Mouse (Mus musculus): ENCODE results near the gene Csrp3. TPM values are rescaled to one million over a fixed set of nuclear protein-coding genes. Genes with fewer than 3 reads are reported as not detected.

The Csrp3 gene
- 0.19 TPM in 1 of 2 replicates, not detected in the other for polyA plus RNA-seq (2014; fragmentation: Nextera tagmentation; extraction: Ambion mirVana)

- H3K27me3 ChIP-seq (ENCODE audit: control insufficient read depth, insufficient read depth, low read length): no peaks in the 10 kb centered on the region; the same call in 1 of the 2 replicates
- ATAC-seq (ENCODE audit: low FRiP score): no peak
- no peak within 1 kb of the TSS for H3K27ac ChIP-seq (ENCODE audit: low read depth, low read length)
- no peak for DNase-seq (ENCODE audit: low spot score, missing footprints)
- WGBS: 59% methylated on average over 11 of the region's 11 CpGs
- H3K4me3 ChIP-seq (ENCODE audit: low read depth, low read length): no peak within 1 kb of the TSS
- 0 out of 2 replicates have a peak, but pooled peaks cover 2% of the 10 kb centered on the region for H3K4me1 ChIP-seq (ENCODE audit: control insufficient read depth, insufficient read depth, low read length)
- H3K9ac ChIP-seq (ENCODE audit: low read length): no peak within 1 kb of the TSS
- no peak within 1 kb of the TSS for H3K4me2 ChIP-seq
- H3K9me3 ChIP-seq (ENCODE audit: control insufficient read depth, low read length): no peaks in the 10 kb centered on the region
- no peaks in the 10 kb centered on the region for H3K36me3 ChIP-seq (ENCODE audit: control insufficient read depth, insufficient read depth, low read length)
Measured at GRCm38 (mm10) chr7:48847820-48848650, at the start of gene Csrp3. Csrp3 (minus strand) TSS chr7:48848033.

- H3K9me3 ChIP-seq (ENCODE audit: control insufficient read depth, low read length): no peaks in the 10 kb centered on the region
- H3K4me1 ChIP-seq (ENCODE audit: control insufficient read depth, insufficient read depth, low read length): peaks cover 14% of the 10 kb centered on the region
- 91% methylated on average over 4 of the region's 4 CpGs for WGBS
- no peak overlapping the region for H3K4me3 ChIP-seq (ENCODE audit: low read depth, low read length)
- H3K27me3 ChIP-seq (ENCODE audit: control insufficient read depth, insufficient read depth, low read length): peaks cover 6% of the 10 kb centered on the region; the same call in 1 of the 2 replicates
- H3K27ac ChIP-seq (ENCODE audit: low read depth, low read length): no peak overlapping the region
- DNase-seq (ENCODE audit: low spot score, missing footprints) (no peak), ATAC-seq (ENCODE audit: low FRiP score) (no peak)
- no peak overlapping the region for H3K4me2 ChIP-seq
- H3K36me3 ChIP-seq (ENCODE audit: control insufficient read depth, insufficient read depth, low read length): no peaks in the 10 kb centered on the region
- no peak overlapping the region for H3K9ac ChIP-seq (ENCODE audit: low read length)
Measured at GRCm38 (mm10) chr7:48896051-48896450, 48.2 kb upstream of the Csrp3 start.

- Histone ChIP-seq H3K4me3 (ENCODE audit: low read depth, low read length) (no peak overlapping the region), H3K4me1 (ENCODE audit: control insufficient read depth, insufficient read depth, low read length) (peaks cover 19% of the 10 kb centered on the region), H3K36me3 (ENCODE audit: control insufficient read depth, insufficient read depth, low read length) (no peaks in the 10 kb centered on the region), H3K4me2 (no peak overlapping the region), H3K27me3 (ENCODE audit: control insufficient read depth, insufficient read depth, low read length) (peaks cover 6% of the 10 kb centered on the region; the same call in 1 of the 2 replicates), H3K9ac (ENCODE audit: low read length) (no peak overlapping the region), H3K9me3 (ENCODE audit: control insufficient read depth, low read length) (no peaks in the 10 kb centered on the region), H3K27ac (ENCODE audit: low read depth, low read length) (no peak overlapping the region)
- DNase-seq (ENCODE audit: low spot score, missing footprints) (no peak), ATAC-seq (ENCODE audit: low FRiP score) (no peak)
- WGBS: 93% methylated on average over 4 of the region's 4 CpGs
Measured at GRCm38 (mm10) chr7:48895475-48895874, 47.6 kb upstream of the Csrp3 start.

GRCm38 (mm10) chr7:48894763-48895162, 46.9 kb upstream of the Csrp3 start:
- Histone ChIP-seq H3K4me3 (ENCODE audit: low read depth, low read length) (no peak overlapping the region), H3K4me2 (no peak overlapping the region), H3K4me1 (ENCODE audit: control insufficient read depth, insufficient read depth, low read length) (peaks cover 19% of the 10 kb centered on the region), H3K9ac (ENCODE audit: low read length) (no peak overlapping the region), H3K27me3 (ENCODE audit: control insufficient read depth, insufficient read depth, low read length) (peaks cover 6% of the 10 kb centered on the region; the same call in 1 of the 2 replicates), H3K27ac (ENCODE audit: low read depth, low read length) (no peak overlapping the region), H3K9me3 (ENCODE audit: control insufficient read depth, low read length) (no peaks in the 10 kb centered on the region), H3K36me3 (ENCODE audit: control insufficient read depth, insufficient read depth, low read length) (no peaks in the 10 kb centered on the region)
- WGBS: 73% methylated on average over 6 of the region's 6 CpGs
- ATAC-seq (ENCODE audit: low FRiP score) (no peak), DNase-seq (ENCODE audit: low spot score, missing footprints) (no peak)

GRCm38 (mm10) chr7:48894152-48894551, 46.3 kb upstream of the Csrp3 start:
- no peaks in the 10 kb centered on the region for H3K36me3 ChIP-seq (ENCODE audit: control insufficient read depth, insufficient read depth, low read length)
- H3K9me3 ChIP-seq (ENCODE audit: control insufficient read depth, low read length): no peaks in the 10 kb centered on the region
- no peak overlapping the region for H3K4me2 ChIP-seq
- ATAC-seq (ENCODE audit: low FRiP score) (peak; percentile 4; the same call in 1 of the 2 replicates), DNase-seq (ENCODE audit: low spot score, missing footprints) (peak; percentile 99)
- no peak overlapping the region for H3K27ac ChIP-seq (ENCODE audit: low read depth, low read length)
- WGBS: under 1% methylated on average over 6 of the region's 6 CpGs
- peaks cover 6% of the 10 kb centered on the region; the same call in 1 of the 2 replicates for H3K27me3 ChIP-seq (ENCODE audit: control insufficient read depth, insufficient read depth, low read length)
- peaks cover 19% of the 10 kb centered on the region for H3K4me1 ChIP-seq (ENCODE audit: control insufficient read depth, insufficient read depth, low read length)
- no peak overlapping the region for H3K9ac ChIP-seq (ENCODE audit: low read length)
- H3K4me3 ChIP-seq (ENCODE audit: low read depth, low read length): no peak overlapping the region

- Histone ChIP-seq H3K9me3 (ENCODE audit: control insufficient read depth, low read length) (no peaks in the 10 kb centered on the region), H3K27me3 (ENCODE audit: control insufficient read depth, insufficient read depth, low read length) (peaks cover 6% of the 10 kb centered on the region; the same call in 1 of the 2 replicates), H3K36me3 (ENCODE audit: control insufficient read depth, insufficient read depth, low read length) (no peaks in the 10 kb centered on the region), H3K9ac (ENCODE audit: low read length) (no peak overlapping the region), H3K27ac (ENCODE audit: low read depth, low read length) (no peak overlapping the region), H3K4me1 (ENCODE audit: control insufficient read depth, insufficient read depth, low read length) (peaks cover 24% of the 10 kb centered on the region), H3K4me2 (no peak overlapping the region), H3K4me3 (ENCODE audit: low read depth, low read length) (no peak overlapping the region)
- WGBS: 83% methylated on average over 7 of the region's 7 CpGs
- DNase-seq (ENCODE audit: low spot score, missing footprints) (no peak), ATAC-seq (ENCODE audit: low FRiP score) (no peak)
Measured at GRCm38 (mm10) chr7:48893093-48893492, 45.3 kb upstream of the Csrp3 start.

GRCm38 (mm10) chr7:48891029-48891428, 43.2 kb upstream of the Csrp3 start:
- Histone ChIP-seq H3K4me1 (ENCODE audit: control insufficient read depth, insufficient read depth, low read length) (peaks cover 22% of the 10 kb centered on the region), H3K4me2 (no peak overlapping the region), H3K4me3 (ENCODE audit: low read depth, low read length) (no peak overlapping the region), H3K9ac (ENCODE audit: low read length) (no peak overlapping the region), H3K27me3 (ENCODE audit: control insufficient read depth, insufficient read depth, low read length) (peaks cover 6% of the 10 kb centered on the region; the same call in 1 of the 2 replicates), H3K36me3 (ENCODE audit: control insufficient read depth, insufficient read depth, low read length) (no peaks in the 10 kb centered on the region), H3K9me3 (ENCODE audit: control insufficient read depth, low read length) (no peaks in the 10 kb centered on the region), H3K27ac (ENCODE audit: low read depth, low read length) (no peak overlapping the region; the same call in 1 of the 2 replicates)
- DNase-seq (ENCODE audit: low spot score, missing footprints) (no peak), ATAC-seq (ENCODE audit: low FRiP score) (peak; percentile 64; the same call in 1 of the 2 replicates)
- 48% methylated on average over 5 of the region's 5 CpGs for WGBS

GRCm38 (mm10) chr7:48888751-48889150, 40.9 kb upstream of the Csrp3 start:
- no peak for DNase-seq (ENCODE audit: low spot score, missing footprints)
- 88% methylated on average over 2 of the region's 2 CpGs for WGBS
- Histone ChIP-seq H3K9me3 (ENCODE audit: control insufficient read depth, low read length) (no peaks in the 10 kb centered on the region), H3K4me2 (no peak overlapping the region), H3K4me1 (ENCODE audit: control insufficient read depth, insufficient read depth, low read length) (peaks cover 22% of the 10 kb centered on the region), H3K4me3 (ENCODE audit: low read depth, low read length) (no peak overlapping the region), H3K36me3 (ENCODE audit: control insufficient read depth, insufficient read depth, low read length) (no peaks in the 10 kb centered on the region), H3K27me3 (ENCODE audit: control insufficient read depth, insufficient read depth, low read length) (peaks cover 3% of the 10 kb centered on the region; the same call in 1 of the 2 replicates), H3K27ac (ENCODE audit: low read depth, low read length) (no peak overlapping the region), H3K9ac (ENCODE audit: low read length) (no peak overlapping the region)
- no peak for ATAC-seq (ENCODE audit: low FRiP score)

- Histone ChIP-seq H3K27ac (ENCODE audit: low read depth, low read length) (no peak overlapping the region), H3K4me1 (ENCODE audit: control insufficient read depth, insufficient read depth, low read length) (peaks cover 24% of the 10 kb centered on the region), H3K27me3 (ENCODE audit: control insufficient read depth, insufficient read depth, low read length) (peaks cover 8% of the 10 kb centered on the region; the same call in 1 of the 2 replicates), H3K9ac (ENCODE audit: low read length) (no peak overlapping the region), H3K36me3 (ENCODE audit: control insufficient read depth, insufficient read depth, low read length) (no peaks in the 10 kb centered on the region), H3K9me3 (ENCODE audit: control insufficient read depth, low read length) (no peaks in the 10 kb centered on the region), H3K4me2 (no peak overlapping the region), H3K4me3 (ENCODE audit: low read depth, low read length) (no peak overlapping the region)
- ATAC-seq (ENCODE audit: low FRiP score) (no peak), DNase-seq (ENCODE audit: low spot score, missing footprints) (no peak)
- WGBS: 37% methylated on average over 8 of the region's 8 CpGs
Measured at GRCm38 (mm10) chr7:48887973-48888372, 40.1 kb upstream of the Csrp3 start.

All from midbrain, embryonic 11.5 days (tissue).